Mouse (Mus musculus) neutrophil, adult 5-6 weeks (primary cell): Measurements from ENCODE around the gene Thap8. TPM values are rescaled to one million over a fixed set of nuclear protein-coding genes. Genes with fewer than 3 reads are reported as not detected.

Experiments used
- ATAC-seq: fragments of 151-379, 151-347 bp; 2 replicates; pipeline ENCODE4 v1.8.0; 2017; ENCODE audit warnings: mild to moderate bottlenecking, moderate TSS enrichment; ENCODE audit not compliant: insufficient number of reproducible peaks, poor library complexity, low FRiP score, severe bottlenecking; ENCODE audit errors: extremely low read depth
- total RNA-seq: library from RNA; stranded (forward); fragments of 200-1000 nt; gene quantifications from 2 replicates; pipeline ENCODE4 v1.2.3, GENCODE M21; 2017

Gene Thap8
- total RNA-seq, 1 experiment from 2014 or later, result not detected

- no peak for ATAC-seq
Observed at GRCm38 (mm10) chr7:30334563-30334962, 54.7 kb downstream of the Thap8 start.

GRCm38 (mm10) chr7:30335688-30336087, 55.8 kb downstream of the Thap8 start:
- ATAC-seq, result no peak

GRCm38 (mm10) chr7:30336384-30336783, 56.5 kb downstream of the Thap8 start:
- ATAC-seq, result peak; percentile 37; the same call in 1 of the 2 replicates

GRCm38 (mm10) chr7:30339432-30340109, 59.7 kb downstream of the Thap8 start:
- ATAC-seq, result no peak

Other genes with a start within 250 kb of the Thap8 start
- 3.6 and 4.3 TPM in 2 replicates for gene Zfp14, start 228.7 kb upstream of the Thap8 start, total RNA-seq
- gene Zfp82, start 207.2 kb upstream of the Thap8 start, total RNA-seq, result 9.6 and 12.9 TPM in 2 replicates
- not detected in 2 replicates for gene Gm26920, start 189.7 kb upstream of the Thap8 start, total RNA-seq
- gene Zfp566, start 189.6 kb upstream of the Thap8 start, total RNA-seq, result 4.9 and 5.8 TPM in 2 replicates
- gene Zfp260, start 185.3 kb upstream of the Thap8 start, total RNA-seq, result 42.7 and 44.6 TPM in 2 replicates
- 10.6 and 14.1 TPM in 2 replicates for gene Zfp382, start 158.2 kb upstream of the Thap8 start, total RNA-seq
- gene Zfp146, start 110.3 kb upstream of the Thap8 start, total RNA-seq, result 44.2 and 46.8 TPM in 2 replicates
- gene Cox7a1, start 96.0 kb upstream of the Thap8 start, total RNA-seq, result not detected in 2 replicates
- gene Capns1, start 81.3 kb upstream of the Thap8 start, total RNA-seq, result 137 and 168 TPM in 2 replicates
- 26.0 and 30.3 TPM in 2 replicates for gene Polr2i, start 48.1 kb upstream of the Thap8 start, total RNA-seq
- 16.5 and 21.6 TPM in 2 replicates for gene Tbcb, start 47.8 kb upstream of the Thap8 start, total RNA-seq
- gene Ovol3, start 44.4 kb upstream of the Thap8 start, total RNA-seq, result not detected in 2 replicates
- 1.8 and 2.6 TPM in 2 replicates for gene Wdr62, start 325 bp downstream of the Thap8 start, total RNA-seq
- 1.3 TPM in 1 of 2 replicates, not detected in the other for gene Clip3, start 11.6 kb downstream of the Thap8 start, total RNA-seq
- gene Alkbh6, start 28.6 kb downstream of the Thap8 start, total RNA-seq, result 35.1 and 37.2 TPM in 2 replicates
- 0.74 and 4.0 TPM in 2 replicates for gene Syne4, start 34.7 kb downstream of the Thap8 start, total RNA-seq
- 4.7 and 6.6 TPM in 2 replicates for gene E130208F15Rik, start 41.6 kb downstream of the Thap8 start, total RNA-seq
- gene Sdhaf1, start 43.8 kb downstream of the Thap8 start, total RNA-seq, result 8.8 and 10.8 TPM in 2 replicates
- not detected in 2 replicates for gene Lrfn3, start 82.7 kb downstream of the Thap8 start, total RNA-seq
- gene Tyrobp, start 133.7 kb downstream of the Thap8 start, total RNA-seq, result 1,375 and 1,494 TPM in 2 replicates
- 44.4 and 46.6 TPM in 2 replicates for gene Hcst, start 139.8 kb downstream of the Thap8 start, total RNA-seq
- gene Nfkbid, start 141.6 kb downstream of the Thap8 start, total RNA-seq, result 34.3 and 46.9 TPM in 2 replicates
- 0.98 TPM in 1 of 2 replicates, not detected in the other for gene Aplp1, start 165.4 kb downstream of the Thap8 start, total RNA-seq
- not detected in 2 replicates for gene Kirrel2, start 177.6 kb downstream of the Thap8 start, total RNA-seq
- gene Nphs1, start 178.2 kb downstream of the Thap8 start, total RNA-seq, result not detected in 2 replicates
- gene Prodh2, start 213.5 kb downstream of the Thap8 start, total RNA-seq, result not detected in 2 replicates